Mouse (Mus musculus): ENCODE measurements around the gene Dner. TPM values are rescaled to one million over a fixed set of nuclear protein-coding genes. Genes with fewer than 3 reads are reported as not detected.
"Not testable (repeated sequence)": the region's sequence is repeated elsewhere in the genome, so short reads cannot be mapped to it uniquely, and the experiment has no call there.

The Dner gene
- polyA plus RNA-seq, 1 experiment from 2014 or later, result 6.4 TPM

DNA sequence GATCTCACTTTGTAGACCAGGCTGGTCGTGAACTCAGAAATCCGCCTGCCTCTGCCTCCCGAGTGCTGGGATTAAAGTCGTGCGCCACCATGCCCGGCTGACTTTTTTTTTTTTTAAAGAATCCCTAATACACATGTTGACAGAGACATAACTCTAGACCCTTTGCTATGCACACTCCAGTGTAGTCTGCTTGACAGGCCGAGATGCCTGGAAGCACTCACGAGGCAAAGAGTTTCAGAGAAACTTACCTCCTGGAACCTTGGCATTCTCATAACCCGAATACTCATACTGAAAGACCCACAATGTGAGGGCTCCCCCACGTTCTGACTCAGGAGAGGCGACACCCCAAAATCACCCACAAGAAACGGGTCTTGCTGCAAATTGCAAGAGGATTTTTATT, 364.2 kb downstream of the Dner start:
- not testable (repeated sequence) for ATAC-seq (ENCODE audit: low FRiP score, low read depth); H3K27me3 ChIP-seq; H3K4me1 ChIP-seq; H3K9ac ChIP-seq; H3K9me3 ChIP-seq; H3K36me3 ChIP-seq; H3K4me2 ChIP-seq (replicated peaks); H3K4me3 ChIP-seq; H3K27ac ChIP-seq
- WGBS, result 77% methylated on average over 12 of the region's 12 CpGs

DNA sequence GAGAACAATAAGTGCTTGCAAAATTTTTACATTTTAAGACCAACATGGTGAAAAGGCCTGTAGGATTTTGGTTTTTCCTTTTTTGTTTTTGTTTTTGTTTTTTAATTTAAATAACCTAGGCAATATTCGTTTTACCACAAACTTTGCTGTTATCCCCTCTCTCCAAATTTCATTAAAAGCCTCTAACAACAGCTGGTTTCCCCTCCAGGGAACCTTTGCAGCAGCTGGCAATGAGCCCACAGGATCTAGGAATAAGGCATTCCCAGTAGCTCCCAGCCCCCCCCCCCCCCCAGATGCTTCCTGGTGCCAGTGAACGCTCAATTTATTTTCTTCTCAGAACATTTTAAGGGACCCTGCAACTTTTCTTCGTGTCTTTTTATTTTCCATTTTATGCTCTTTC, 370.7 kb downstream of the Dner start:
- Histone ChIP-seq H3K4me1 (peaks cover 13% of the 10 kb centered on the region), H3K27ac (0 out of 2 replicates have a peak overlapping the region, but pooled peaks have one; percentile 22), H3K36me3 (no peaks in the 10 kb centered on the region), H3K4me3 (no peak overlapping the region), H3K9me3 (no peaks in the 10 kb centered on the region), H3K9ac (no peak overlapping the region), H3K4me2 (replicated peaks) (no peak overlapping the region), H3K27me3 (no peaks in the 10 kb centered on the region)
- WGBS, result 21% methylated on average over 3 of the region's 3 CpGs
- no peak for ATAC-seq (ENCODE audit: low FRiP score, low read depth)

DNA sequence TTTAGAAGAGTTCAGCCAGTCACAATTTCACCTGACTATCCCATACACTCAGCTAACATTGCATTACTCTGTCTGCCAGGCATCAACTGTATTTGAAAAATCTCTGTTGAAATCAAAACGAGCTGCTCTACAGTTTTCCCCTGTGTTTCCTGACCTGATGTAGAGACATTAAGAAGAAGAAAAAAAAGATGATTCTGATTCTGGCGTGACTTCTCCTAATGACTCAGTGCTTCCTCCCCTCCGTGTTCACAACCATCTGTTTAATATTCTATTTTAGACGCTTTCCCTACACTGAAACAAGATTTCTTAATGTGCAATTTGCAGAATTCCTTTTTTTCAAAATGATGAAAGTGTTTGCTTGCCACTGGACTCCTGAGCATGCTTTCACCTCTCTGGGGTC, 374.7 kb downstream of the Dner start:
- H3K27ac ChIP-seq, result no peak overlapping the region
- ATAC-seq (ENCODE audit: low FRiP score, low read depth), result no peak
- H3K9me3 ChIP-seq, result no peaks in the 10 kb centered on the region
- H3K9ac ChIP-seq, result no peak overlapping the region
- no peak overlapping the region for H3K4me2 ChIP-seq (replicated peaks)
- H3K4me3 ChIP-seq, result no peak overlapping the region
- no peaks in the 10 kb centered on the region for H3K36me3 ChIP-seq
- peaks cover 13% of the 10 kb centered on the region for H3K4me1 ChIP-seq
- no peaks in the 10 kb centered on the region for H3K27me3 ChIP-seq
- WGBS, result 64% methylated on average over 4 of the region's 4 CpGs

Small RNAs within 50 kb of the gene (microRNA-seq; reads per million reads assigned to microRNA genes)
- 5.0 reads per million, percentile 18 among the genes with 10 or more reads in this experiment for gene Mir5126

Other genes with a start within 250 kb of the Dner start
- 8.3 and 10.3 TPM in 2 replicates for gene Fbxo36, start 143.6 kb upstream of the Dner start, polyA plus RNA-seq (2015; fragmentation: Nextera tagmentation; extraction: Ambion mirVana)
- gene Trip12, start 144.3 kb upstream of the Dner start, polyA plus RNA-seq (2015; fragmentation: Nextera tagmentation; extraction: Ambion mirVana), result 68.2 and 69.3 TPM in 2 replicates
- 0.34 and 0.91 TPM in 2 replicates for gene Slc16a14, start 238.9 kb upstream of the Dner start, polyA plus RNA-seq (2015; fragmentation: Nextera tagmentation; extraction: Ambion mirVana)

Measured in limb, embryonic 13.5 days (tissue).